Mouse (Mus musculus) urinary bladder, adult 18-20 months (tissue): Measurements from ENCODE around the gene Smyd5.

Experiments
- DNase-seq, 2 experiments: peaks; one replicate each; pipeline ENCODE4 v3.0.0; 2022; ENCODE audit warnings: low spot score in 2 of 2, mixed read lengths in 2 of 2

Smyd5 gene

GRCm38 (mm10) chr6:85431842-85432431 is at the start of gene Smyd5:
TSS of gene Smyd5 (plus strand) at chr6:85431989.
- peak; percentile 69 to 87 for DNase-seq

GRCm38 (mm10) chr6:85382791-85383190 is 49.0 kb upstream of the Smyd5 start:
- DNase-seq, result no peak

DNA sequence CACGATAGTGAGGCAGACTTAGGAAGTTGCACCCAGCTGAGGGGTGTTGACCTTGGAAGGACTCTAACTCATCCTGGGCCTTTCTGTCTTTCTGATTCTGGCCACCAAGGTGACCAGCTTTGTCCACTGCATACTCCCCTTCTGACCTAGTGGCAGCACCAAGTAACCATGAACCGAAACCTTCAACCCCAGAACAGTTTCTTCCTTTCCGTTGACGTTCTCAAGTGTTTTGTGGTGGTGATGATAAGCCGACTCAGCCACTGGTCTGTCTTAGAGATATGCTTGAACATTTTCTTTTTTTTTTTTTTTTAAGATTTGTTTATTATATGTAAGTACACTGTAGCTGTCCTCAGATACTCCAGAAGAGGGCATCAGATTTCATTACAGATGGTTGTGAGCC is 43.2 kb upstream of the Smyd5 start:
- DNase-seq, result no peak

- peak in 1 of 2 experiments; percentile 59 for DNase-seq
Observed at GRCm38 (mm10) chr6:85391803-85392202, 40.0 kb upstream of the Smyd5 start.

- no peak for DNase-seq
Observed at GRCm38 (mm10) chr6:85395360-85395759, 36.4 kb upstream of the Smyd5 start.

DNA sequence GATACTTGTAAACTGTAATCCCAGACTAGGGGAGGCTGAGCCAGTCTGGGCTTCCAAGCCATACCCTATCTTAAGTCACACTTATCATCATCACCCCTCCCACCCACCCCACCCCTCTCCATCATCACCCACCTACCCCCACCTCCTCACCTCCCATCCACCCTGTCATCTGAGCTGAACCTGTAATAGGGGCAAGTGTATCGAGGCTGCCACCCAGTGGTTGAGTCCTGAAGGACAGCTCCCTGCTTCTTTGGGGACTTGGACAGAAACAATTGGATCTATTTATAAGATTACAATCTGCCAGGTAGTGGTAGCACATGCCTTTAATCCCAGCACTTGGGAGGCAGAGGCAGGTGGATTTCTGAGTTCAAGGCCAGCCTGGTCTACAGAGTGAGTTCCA is 34.6 kb upstream of the Smyd5 start:
- DNase-seq, result peak in 1 of 2 experiments; percentile 57

DNA sequence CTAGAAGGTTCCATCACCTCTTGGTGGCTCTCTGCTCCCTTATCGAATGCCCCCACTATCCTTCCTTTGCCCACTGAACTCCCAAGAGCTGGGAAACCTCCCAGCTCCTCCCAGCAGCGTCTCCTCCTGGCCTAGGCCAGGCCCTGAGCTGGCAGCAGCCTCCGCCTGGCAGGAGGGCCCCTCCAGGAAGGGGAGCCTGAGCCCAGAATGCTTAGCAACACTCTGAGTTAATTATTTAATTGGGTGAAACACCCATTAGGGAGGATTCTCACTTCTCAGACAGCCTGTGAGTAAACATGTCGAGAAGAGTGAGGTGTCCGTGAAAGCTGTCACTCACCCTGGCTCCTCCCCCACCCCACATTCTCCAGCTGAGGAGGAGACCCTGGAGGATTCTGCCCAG is 32.1 kb upstream of the Smyd5 start:
- DNase-seq, result no peak

DNA sequence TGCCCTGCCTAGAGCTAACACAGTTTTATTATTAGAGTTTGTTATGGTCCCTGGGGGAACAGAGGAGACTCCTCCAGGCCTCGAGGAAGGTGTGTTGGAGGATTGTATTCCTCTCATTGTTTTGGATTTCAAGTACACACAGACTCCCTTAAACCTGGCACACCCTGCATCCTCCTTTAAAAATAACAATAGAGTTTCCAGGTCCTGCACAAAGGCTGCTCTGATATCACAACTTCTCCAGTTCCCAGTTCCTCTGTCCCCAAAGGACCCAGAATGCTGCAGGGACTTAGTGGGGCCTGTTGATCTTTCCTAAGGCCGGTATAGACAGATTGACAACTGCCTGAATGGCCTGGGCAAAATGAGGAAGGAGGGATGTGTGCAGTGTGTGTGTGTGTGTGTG is 29.2 kb upstream of the Smyd5 start:
- DNase-seq, result no peak

GRCm38 (mm10) chr6:85403039-85403438 is 28.8 kb upstream of the Smyd5 start:
- no peak for DNase-seq

DNA sequence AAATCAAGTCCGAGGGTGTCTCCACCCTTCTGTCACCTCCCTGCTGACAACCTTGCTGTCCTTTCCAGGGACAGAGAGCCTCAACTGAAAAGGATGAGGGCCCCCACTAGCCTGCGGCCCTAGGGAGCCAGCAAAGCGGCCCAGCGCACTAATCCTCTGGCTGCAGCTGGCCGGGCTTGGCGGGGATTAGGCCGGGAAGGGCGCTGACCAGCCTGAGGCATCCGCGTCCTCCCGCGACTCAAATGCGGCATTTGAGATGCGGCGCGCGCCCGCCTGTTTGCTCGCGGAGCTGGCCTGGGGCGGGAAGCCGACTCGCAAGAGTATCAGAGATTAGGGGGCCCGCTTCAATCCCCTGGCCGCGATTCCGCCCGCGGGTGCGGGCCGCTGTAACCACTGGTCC is 22.8 kb upstream of the Smyd5 start:
- DNase-seq, result no peak

DNA sequence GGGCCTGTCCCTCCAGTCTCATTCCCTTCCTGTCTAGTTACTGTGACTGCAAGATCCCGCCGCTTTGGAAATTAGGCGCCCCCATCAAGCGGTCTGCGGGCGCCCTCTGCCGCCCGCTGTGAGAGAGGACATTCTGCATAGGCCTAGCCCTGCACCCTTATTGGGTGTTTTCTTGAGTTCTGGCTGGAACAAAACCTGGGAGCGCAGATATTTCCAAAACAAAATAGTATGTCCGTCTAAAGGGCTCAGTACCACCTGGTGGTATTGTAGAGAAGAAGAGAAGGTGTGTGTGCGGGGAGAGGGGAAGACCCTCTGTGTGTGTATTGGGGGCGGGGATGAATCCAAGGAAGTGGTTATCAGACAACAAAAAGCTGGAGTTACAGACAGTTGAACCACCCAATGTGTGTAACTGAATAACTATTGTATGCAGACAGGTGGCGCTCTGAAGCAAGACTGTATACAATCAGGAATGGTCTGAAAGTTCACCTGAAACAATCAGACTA is 21.0 kb upstream of the Smyd5 start:
- peak in 1 of 2 experiments; percentile 18 for DNase-seq

GRCm38 (mm10) chr6:85415829-85416228 is 16.0 kb upstream of the Smyd5 start:
- no peak for DNase-seq

DNA sequence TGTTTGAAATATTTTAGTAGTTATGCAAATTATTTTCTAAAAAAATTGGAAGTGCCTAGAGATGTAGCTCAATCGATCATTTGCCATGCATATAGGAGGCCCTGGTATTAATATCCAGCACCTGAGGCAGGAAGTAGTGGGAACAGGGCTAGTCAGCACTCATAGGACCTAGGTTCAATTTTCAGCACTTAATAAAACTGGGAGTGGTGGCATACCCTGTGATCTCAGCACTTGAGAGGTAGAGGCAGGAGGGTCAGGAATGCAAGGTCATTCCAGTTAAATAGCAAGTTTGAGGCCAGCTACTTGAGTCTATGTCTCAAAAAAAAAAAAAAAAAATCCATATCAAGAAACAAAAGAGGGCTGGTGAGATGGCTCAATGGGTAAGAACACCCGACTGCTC is 12.6 kb upstream of the Smyd5 start:
- DNase-seq, result no peak

- no peak for DNase-seq
Observed at GRCm38 (mm10) chr6:85423836-85424379, 7.9 kb upstream of the Smyd5 start, which contains the start of gene Noto. TSS of gene Noto (plus strand) at chr6:85423886.

DNA sequence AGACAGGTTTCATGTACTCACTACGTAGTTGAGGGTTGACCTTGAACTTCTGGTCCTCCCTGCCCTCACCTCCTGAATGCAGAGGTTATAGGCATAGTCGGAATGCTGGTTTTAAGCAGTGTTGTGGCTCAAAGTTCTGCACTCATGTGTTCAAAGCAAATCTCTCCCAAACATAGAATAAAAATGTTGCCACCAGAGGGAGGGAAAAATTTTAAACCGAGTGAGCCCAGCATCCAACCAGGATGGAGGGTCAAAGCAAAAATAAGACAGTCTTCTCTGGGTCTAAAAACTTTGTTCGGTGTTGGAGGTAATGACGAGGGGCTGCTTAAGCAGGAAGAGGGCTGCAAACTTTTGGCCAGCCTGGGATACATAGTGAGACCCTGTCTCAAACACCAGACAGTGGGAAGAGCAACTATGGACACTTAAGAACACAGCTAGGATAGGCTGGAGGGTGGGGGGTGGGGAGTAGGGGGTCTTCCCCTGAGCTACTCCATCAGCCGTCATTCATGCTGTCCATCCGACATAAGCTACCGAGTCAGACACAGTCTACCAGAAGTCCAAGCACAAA is 431 bp upstream of the Smyd5 start:
- no peak for DNase-seq

DNA sequence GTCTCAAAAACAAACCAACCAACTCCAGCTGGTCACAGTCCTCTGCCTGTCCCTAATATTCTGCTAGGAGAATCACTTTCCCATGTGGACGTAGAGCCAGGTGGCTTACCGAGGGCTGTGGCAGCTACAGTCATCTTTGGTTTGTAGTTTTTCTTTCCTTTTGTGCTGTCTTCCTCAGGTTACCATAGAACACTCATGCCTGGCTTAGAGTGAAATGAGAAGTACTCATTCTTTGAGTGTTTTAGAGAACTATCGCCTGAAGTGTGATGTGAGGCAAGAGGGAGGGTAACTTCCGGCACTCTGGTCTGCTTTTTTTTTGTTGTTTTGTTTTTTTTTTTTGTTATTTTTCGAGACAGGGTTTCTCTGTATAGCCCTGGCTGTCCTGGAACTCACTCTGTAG is 2.1 kb downstream of the Smyd5 start:
- DNase-seq, result no peak

- DNase-seq, result no peak
Observed at GRCm38 (mm10) chr6:85436204-85436603, 4.4 kb downstream of the Smyd5 start.

DNA sequence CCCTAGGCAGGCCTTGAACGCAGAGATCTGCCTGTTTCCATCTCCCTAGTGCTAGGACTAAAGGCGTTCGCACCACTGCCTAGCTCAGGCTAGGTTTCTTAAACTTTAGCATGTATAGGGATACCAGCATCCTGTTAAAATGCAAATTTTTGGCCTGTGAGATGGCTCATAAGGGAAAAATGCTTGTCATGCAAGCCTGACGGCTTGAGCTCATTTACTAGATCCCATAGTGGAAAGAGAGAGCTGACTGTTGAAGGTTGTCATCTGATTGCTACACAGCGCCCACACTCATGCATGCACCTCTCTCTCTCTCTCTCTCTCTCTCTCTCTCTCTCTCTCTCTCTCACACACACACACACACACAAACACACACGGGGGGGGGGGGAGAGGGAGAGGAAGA is 4.8 kb downstream of the Smyd5 start:
- no peak for DNase-seq

DNA sequence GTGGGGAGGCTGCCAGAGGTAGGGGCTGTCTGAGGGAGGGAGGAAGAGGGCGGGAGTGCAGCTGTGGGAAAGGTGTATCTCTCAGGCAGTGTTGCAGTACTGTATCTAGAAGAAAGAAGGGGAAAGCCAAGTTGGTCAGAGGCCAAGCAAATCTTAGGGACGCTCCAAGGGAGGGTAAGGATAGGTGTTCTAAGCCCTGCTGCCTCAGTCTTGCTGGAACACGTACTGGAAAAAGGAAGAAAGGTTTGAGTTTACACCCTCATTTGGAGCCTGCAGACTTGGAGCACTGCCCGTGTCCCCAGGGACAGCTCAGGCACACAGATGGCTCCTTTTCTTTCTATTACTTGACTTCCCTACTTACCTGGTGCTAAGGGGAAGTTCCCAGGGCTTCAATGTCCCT is 9.4 kb downstream of the Smyd5 start:
- no peak for DNase-seq

DNA sequence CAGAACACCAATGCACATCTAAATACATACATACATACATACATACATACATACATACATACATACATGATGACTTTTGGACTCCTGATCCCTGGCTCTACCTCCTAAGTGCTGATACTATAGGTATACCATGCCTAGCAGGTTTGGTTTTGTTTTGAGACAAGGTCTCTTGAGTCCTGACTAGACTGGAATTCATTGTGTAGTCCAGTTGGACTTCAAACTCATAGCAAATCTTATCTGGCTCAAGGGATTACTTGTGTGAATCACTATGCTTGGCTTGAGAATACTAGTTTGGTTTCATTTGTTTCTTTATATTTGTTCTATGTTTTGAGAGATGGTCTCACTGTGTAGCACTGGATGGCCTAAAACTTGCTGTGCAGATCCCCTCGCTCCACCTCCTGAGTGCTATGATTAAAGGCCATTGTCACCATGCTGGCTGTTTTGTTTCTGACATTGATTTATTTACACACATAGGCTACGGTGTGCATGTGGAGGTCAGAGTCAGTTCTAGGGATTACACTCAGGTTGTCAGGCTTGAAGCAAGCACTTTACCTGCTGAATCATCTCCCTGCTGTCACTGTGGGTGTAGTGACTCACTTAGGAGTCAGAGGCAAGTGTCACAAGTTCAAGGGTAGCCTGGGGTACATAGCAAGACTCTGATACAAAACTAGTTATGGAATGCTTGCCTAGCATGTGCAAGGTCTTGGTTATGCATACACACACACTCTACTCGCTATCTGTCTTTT is 11.9 kb downstream of the Smyd5 start:
- DNase-seq, result no peak

GRCm38 (mm10) chr6:85444266-85444965 is 12.6 kb downstream of the Smyd5 start:
- no peak for DNase-seq

DNA sequence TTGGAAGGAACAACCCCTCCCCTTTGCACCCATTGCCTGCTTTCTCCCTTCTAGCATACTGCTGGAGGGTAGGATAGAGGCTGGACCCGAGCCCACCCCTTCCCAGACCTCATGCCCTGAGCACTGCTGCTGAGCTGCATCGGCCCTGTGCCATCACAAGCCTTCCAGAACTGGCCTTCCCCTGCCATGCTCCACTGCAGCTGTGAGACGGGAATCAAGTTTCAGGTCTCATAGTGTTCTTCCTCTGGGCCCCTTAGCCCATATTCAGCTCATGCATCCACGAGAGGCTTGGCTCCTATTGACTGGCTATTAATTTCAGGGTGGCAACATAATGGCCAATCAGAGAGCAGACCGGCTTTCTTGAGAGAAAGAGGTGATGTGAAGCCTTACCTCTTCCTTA is 13.5 kb downstream of the Smyd5 start:
- no peak for DNase-seq
